Mouse (Mus musculus) heart, adult 11 months (tissue): ENCODE measurements around the gene Trappc6a.
"Not testable (repeated sequence)": the region's sequence is repeated elsewhere in the genome, so short reads cannot be mapped to it uniquely, and the experiment has no call there.

Experiments used
- DNase-seq: peaks from one replicate; pipeline ENCODE4 v3.0.0; 2022

The Trappc6a gene

DNA sequence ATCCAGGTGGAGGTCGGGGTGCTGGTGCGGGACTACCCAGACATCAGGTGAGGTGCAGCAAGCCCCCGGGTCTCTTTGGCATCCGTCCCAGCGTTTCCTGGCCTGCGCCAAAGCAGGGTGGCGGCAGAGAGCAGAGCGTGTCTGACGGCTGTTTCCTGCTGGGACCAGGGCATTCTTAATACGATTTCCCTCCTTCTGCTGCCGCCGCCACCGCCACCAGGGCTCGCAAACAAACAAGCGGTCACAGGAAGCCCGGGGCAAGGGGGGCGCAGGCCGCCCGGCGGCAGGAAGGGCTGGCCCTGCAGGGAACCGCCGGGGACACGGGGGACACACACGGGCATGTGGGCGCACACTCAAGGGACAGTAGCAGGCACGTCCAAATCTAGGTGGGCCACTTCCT lies 16.5 kb upstream of the Trappc6a start:
- peak; percentile 97 for DNase-seq

DNA sequence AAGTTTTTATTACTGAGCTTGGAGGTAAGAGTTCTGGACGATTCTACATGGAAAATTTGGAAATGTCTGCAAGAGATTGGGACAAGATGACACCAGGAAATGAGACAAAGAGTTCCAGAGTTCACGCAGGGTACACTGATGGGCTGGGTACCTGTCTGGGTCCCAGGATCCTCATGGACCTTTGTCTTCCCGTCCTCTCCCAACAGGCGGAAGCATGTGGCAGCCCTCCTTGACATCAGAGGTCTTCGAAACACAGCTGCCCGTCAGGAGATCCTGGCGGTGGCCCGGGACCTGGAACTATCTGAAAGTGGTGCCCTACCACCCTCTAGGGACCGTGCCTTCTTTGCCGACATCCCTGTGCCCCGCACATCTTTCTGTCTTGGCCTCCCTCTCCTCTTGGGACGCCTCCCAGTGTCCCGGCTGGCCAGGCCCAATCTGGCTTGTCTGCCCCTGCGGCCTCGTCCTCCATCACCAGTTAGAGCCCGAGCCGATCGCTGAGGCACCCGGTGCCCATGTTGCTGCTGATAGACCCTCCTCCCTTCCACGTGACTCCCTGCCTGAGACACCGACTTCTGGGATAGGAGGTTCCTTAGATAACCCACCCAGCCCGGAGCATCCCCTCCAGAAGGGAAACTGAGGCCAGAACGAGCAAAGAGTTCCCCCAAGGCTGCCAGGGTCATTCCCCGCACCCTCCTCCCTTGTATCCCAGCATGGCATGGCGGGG lies 13.3 kb upstream of the Trappc6a start:
- peak; percentile 89 for DNase-seq

DNA sequence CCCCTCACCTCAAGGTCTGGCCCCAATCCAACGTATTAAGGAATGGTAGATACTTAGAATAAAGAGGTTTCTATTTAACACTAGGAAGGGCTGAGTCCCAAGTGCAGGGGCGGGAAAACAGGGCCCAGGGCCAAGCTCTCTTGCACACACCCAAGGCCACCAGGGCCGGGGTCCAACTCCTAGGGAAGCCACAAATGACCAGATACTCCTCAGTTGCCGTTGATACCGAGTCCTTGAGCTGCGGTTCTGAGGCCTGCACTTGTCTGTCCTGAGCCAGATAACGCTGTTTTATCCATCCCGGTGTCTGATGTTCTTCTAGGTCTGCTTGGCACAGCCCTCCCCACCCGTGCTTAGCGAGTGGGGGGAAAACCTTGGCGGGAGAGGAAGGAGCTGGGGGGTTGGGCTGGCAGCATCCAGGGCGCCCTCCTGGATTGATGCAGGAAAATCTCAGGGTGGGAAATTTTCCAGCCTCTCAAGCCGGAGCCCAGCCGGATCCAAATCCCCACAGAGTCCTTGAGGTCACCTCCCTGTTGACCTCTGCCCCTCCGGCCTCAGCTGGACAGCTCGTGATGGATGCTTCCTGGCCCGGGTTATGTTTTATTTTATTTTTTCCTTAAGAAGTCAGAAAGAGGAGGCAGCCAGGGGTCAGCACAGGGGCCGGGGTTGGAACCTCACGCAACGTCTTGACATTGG lies 12.5 kb upstream of the Trappc6a start:
- peak; percentile 93 for DNase-seq

DNA sequence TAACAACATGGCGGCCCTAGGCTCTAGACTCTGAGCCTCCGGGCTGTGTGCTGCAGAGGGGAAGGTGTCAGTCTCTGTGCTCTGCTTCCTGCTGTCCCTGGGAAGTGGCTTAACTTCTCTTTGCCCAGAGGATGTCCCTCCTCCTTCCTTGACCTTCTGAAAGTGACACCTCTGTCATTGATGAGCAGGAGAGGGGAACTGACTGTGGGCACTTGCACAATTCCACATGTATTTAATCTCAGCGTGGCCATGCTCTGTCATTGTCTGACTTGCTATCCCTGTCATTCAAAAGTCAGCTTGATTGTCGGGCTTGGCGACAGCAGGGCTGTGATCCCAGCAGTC lies 12.0 kb upstream of the Trappc6a start:
- peak; percentile 74 for DNase-seq

DNA sequence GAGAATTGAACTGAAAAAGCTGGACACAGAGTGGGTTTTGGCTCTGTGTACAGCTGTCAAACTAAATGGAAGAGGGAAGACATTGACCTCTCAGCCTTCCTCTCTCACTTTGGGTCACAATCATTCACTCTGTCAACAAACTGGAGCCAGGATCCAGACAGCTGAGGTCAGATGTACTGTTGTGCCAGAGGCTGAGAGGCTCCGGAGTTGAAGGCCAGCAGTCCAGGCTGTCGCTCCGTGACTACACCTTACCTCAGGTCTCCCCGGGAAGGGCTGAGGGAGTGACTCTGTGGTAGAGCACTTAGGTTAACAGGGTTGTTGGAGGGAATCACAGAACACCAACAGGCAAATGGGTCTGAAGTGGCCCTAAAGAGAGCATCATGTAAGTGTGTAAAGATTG lies 9.9 kb upstream of the Trappc6a start:
- DNase-seq = peak; percentile 71

DNA sequence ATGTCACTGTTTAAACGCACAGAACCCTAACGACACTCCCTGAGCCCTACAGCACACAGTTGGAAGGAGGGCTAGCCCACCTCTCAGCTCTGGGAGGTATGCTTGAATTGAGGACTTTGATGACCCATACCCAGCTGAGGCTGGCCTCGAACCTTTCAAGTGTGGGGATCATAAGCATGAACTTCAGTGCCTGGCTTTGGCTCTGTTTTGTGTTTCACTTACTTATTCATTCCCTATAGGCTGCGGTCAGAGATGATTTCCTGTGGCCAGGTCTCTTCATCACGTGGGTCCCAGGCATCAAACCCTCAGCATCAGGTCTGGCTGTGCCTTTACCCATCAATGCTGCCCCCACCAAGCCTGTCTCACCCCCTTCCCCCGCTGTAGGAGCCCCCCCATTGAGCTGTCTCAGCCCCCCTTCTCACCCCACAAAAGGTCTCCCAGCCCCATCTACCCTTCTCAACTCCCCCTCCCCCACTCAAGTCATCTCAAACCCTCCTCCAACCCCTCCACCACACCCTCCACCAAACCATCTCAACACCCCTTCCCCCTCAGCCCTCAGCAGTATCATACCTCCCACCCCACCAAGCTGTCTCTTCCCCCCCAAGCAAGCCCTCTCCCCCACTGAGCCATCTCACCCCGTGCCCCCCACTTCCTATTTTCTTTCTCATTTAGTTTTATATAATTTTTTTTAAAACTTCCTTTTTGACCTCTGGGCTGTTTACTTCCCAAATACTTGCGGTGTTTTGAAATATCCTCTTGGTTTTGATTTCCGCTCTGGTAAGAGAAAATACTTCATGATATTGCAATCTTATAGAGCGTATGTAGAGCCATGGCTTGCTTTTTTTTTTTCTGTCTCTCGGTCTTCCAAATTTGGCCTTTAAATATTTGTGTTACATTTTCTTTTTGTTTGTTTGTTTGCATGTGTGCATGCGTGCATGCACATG lies 7.5 kb upstream of the Trappc6a start:
- peak; percentile 85 for DNase-seq

DNA sequence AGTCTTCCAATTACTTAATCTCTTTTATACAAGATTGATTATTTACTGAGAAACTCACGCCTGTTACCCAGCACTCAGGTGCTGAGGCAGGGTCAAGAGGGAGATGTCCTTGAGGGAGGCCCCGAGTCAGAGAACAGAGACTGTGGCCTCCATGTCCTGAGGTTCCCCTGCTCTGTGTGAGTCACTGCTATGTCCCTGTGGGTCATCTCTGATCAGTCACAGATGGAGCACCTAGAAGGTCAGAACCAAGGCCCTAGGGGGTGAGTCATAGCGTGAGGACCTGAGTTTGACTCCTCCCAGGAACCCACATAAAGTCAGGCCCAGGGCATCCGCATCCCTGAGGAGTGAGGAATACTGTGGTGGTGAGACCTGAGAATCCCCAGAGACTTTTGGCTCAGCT lies 6.5 kb upstream of the Trappc6a start:
- peak; percentile 85 for DNase-seq

DNA sequence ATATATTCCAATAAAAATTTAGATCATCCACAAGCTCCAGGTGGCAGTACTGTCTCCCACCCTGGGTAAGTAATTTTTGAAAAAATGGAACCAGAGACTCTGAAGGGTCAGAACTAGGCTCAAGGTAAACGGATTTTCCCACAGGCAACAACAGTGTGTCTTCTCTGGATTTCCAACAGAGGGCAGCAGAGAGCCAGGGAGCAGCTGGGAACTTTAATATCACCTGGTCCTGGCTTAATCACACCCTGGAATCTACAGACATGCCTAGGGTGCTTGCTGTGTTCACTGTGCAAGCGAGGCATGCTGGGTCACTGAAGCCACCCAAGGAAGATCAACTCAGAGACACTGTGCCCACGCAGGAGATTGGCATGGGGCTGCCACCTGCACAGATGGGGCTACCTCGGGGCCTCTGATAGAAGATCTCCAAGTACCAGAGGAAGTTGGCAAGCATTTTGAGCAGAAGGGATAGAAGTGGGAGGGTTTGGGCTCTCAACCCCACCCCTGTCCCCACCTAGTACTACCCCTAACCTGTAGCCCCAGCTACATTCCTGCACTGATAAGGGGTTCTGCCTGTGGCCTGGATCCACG lies 4.6 kb upstream of the Trappc6a start:
- DNase-seq = peak; percentile 91

DNA sequence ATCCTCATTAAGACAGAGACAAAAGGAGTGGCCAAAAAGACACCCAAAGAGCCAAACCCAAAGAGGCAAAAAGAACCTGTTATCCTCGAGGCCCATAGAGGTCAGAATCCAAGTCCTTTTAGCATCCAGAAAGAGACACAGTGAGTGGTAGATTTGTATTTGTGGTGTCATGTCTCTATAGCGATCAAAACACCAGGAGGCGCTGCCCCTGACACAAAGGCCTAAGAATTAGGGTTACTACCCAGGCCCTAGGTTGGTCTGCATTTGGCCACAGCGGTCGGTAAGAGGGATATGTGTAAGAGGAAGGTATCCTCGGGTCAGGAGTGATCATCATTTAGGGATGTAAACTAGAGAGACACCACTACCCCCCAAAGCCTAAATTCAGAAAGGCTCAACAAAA lies 1.9 kb upstream of the Trappc6a start:
- DNase-seq = no peak

DNA sequence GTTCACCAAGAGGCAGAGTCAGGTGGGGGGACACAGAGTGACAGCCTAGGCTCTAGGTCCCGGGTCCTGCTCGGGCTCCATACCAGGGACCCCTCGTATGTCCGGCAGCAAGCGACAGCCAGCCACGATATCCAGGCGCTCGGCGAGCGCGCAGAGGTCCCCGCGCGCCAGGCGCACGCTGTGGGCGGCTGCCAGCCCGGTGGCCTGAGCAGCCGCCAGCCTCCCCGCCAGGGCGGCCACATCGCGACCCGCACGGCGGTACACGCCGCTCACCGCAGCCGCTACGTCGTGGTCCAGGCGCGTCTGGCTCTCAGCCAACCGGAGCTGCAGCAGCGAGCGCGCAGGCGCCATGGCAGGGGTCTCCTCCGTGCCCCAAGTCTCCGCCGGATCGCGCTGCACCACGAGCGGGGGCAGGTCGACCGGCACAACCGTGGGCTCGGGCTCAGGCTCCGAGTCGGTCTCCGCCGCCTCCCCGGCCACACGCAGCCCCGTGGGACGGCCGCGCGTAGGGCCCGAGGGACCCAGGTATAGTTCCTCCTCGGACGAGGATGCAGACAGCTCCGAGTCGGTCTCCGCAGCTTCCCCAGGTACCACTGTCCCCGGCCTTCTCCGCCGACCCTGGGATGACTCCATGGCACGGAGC lies 1.1 kb upstream of the Trappc6a start:
- peak; percentile 95 for DNase-seq

DNA sequence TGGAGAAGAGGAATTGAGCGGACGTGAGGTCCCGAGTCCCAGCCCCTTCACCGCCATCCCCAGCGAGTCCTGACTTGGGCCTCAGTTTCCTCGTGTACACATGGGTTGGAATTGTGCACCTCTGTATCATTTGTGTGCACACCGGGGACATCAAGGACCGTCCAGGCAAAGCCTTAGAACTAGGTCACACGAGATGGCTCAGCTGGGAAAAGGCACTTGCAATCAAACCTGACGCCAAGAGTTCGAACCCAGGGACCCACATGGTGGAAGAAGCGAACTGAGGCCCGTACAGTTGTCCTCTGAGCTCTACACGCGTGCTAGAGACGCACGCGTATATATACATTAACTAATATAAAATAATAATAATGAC lies 598 bp upstream of the Trappc6a start:
- no peak for DNase-seq

DNA sequence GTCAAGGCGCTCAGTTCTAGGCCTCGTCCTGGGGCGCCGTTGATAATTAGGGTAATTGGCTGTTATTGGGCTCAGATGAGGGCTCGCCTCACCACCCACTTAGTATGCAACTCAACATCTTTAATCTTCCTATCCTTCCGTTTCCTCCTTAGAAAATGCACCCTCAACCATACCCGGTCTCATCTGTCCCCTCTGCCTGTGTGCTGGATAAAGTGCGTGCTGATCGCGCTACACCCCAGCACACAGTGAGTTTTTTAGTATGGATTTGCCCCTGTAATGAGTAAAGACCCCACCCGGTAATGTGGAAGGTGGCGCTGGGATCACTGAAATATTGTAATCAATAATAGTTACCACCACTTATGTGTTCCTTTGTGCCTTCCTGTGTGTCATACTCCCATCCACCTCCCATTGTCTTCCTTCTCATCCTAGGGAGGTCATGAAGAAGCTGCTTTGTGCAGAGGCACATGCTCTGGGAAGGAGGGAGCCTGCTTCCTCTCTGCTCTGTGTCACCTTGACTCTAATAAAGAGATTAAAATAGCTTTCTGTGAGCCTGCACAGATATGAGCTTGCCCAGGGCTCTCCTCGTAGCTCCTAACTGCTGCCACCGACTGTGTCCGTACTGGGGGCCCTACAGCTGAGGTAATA lies 851 bp downstream of the Trappc6a start:
- DNase-seq = peak; percentile 91

DNA sequence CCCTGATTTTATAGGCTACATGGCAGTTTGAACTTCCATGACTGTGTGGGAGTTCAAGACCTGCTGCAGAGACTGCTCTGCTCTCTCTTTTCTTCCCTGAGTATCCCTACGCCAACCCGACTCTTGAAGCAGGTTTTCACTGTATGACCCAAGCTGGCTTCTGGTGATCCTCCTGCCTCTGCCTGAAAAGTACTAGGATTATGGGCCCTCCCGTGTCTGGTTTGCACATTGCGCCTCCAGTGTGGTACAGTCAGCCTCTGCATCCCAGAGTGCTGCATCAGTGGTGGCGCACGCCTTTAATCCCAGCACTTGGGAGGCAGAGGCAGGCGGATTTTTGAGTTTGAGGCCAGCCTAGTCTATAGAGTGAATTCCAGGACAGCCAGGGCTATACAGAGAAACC lies 1.6 kb downstream of the Trappc6a start:
- DNase-seq = no peak

DNA sequence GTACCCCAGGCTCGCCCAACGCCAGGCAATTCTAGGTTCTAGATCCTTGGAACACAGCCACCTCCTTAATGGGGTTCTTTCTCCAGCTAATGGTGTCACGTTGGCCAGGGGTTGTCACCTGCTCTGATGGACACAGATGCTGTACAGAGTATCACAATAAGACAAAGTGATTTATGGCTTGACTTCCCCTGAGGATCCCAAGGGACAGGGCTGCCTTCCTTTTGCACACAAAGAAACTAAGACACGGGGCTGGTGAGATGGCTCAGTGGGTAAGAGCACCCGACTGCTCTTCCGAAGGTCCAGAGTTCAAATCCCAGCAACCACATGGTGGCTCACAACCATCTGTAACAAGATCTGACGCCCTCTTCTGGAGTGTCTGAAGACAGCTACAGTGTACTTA lies 3.7 kb downstream of the Trappc6a start:
- not testable (repeated sequence) for DNase-seq

DNA sequence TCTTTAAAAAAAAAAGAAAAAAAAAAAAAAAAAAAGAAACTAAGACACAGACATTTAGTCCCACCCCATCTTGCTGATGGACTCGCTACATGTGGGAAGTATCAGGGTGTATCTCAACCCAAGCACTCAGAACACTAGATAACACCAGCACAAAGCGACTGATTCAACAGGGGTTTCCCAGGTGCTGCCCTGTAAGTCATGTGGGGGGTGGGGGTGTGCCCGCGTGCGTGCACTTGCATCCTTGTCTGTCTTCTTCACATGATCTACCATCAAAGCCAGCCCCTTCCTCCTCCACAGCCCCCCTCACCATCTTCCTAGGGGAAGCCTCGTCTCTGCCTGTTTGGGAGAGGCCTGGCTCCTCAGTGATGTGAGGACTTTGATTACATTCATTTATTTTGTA lies 4.2 kb downstream of the Trappc6a start:
- DNase-seq = no peak

DNA sequence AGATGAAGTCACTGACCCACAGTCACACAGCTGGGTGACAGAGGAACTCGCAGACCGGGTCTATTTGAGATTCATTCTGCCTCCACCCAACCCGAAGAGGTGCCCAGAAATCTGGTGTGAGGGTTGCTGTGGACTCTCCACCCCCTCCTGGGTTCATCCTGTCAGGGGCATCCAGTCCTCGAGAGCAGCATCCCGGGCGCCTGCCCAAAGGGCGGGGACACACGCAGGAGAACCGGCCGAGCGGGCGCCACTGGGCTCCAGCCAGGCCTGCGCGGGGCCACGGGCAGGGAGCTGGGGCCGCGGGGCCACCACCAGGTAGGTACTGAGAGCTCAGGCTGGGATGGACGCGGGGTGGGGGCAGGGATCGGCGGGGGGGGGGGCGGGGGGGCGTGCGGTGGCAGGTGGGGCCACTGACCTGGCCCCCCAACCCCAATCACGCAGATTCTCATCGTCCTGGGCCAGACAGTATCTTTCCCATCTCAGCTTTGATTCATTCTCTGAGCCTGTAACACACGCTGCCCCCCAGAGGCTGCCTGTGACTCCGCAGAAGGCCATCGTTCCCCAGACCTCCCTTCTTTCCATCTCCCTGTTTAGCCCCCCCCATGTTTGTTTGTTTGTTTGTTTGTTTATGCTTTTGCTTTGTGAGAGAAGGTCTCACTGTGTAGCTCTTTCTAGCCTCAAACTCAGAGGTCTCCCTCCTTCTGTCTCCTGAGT lies 9.6 kb downstream of the Trappc6a start, which contains the start of gene Nkpd1:
Gene Nkpd1 (plus strand): TSS at position 187 of the 714 bp plus-strand sequence.
- no peak for DNase-seq

DNA sequence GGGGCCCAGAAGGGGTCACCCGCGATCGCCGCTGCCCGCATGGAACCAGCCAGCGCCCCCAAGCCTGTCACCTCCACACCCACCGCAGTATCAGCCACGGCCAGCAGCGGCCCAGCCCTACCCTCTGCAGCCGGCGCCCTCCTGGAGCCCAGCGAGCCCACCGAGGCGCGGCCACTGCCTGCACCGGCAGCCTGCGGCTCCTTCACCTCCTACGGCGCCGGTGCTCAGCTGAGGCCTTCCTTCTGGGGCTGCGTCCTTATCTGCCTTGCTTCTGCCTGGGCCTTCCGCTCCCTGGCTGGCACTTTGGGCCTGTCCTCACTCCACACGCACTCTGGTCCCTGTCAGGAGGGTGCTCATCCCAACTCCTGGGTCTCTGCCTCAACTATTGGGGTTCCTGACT lies 11.8 kb downstream of the Trappc6a start:
- DNase-seq = no peak

DNA sequence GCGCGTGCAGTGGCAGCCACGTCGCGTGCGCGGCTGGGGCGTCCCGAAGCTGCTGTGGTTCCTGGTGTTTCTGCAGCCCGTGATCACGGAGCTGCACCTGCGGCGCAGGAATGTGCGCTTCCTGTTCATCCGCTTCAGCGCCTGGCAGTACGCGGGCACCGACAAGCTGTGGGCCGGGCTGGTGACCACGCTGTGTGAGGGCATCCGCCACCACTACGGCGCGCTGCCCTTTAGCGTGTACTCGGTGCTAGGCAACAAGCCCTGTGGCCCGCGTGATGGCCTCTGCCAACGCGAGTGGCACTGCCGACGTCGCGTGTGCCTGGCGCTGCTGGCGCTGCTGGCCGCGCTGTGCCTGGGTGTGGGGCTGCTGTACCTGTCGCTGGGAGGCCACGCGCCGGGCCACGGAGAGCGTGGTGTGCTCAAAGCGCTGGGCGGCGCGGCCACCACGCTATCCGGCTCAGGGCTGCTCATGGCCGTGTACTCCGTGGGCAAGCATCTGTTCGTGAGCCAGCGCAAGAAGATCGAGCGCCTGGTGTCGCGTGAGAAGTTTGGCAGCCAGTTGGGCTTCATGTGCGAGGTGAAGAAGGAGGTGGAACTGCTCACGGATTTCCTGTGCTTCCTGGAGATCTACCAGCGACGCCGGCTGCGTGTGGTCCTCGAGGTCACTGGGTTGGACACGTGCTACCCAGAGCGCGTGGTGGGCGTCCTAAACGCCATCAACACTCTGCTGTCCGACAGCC lies 15.0 kb downstream of the Trappc6a start:
- DNase-seq = no peak

DNA sequence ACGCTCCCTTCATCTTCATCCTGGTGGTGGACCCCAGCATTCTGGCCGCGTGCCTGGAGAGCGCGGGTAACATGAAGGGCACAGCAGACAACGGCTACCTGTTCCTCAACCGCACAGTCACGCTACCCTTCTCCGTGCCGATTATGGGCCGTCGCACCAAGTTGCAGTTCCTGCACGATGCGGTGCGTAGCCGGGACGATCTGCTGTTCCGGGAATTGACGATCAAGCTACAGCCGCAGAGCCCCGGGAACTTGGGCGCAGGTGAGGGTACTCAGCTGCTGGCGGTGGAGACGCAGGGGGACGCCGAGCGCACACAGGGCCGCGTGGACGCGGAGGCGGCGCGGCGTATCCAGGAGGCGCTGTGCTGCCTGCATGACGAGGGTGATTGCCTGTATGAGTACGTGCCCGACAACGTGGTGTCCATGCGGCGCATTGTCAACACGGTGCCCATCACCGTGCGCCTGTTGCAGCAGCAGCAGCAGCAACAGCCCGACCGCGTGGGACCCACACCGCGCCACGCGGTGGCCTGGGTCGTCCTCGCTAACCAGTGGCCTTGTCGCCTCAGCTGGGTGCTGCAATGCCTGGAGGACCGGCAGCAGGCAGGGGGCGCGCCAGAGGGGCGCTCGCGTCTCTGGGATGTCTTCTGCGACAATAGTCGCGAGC lies 15.7 kb downstream of the Trappc6a start:
- peak; percentile 93 for DNase-seq

DNA sequence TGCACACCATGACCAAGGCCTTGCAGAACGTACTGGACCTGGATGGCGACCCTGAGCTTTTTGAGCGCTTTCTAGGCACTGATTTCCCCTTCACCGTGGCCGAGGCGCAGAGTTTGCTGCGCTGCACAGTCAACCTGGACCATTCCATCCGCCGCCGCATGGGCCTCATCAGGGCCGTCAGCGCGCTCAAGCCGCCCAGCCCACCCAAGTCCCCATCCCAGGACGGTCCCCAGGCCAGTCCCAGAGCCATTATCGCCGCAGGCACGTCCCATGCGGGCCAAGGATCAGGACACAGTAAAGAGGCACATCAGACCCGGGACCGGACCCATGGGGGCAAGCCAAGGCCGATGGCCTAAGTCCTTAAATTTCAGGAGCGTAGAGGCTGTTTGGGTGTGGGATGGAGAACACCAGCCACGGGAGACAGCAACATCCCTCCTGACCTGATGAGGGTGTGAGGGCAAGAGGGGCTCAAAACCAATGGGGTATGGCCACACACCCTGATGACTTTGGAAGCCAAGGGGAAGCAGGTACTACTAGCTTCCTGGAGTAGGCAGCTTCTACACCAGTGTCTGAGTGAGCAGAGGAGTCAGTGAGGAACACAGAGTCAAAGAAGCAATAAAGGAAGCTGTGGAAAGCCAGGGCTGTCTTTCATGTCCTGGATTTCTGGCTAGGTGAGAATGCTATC lies 16.4 kb downstream of the Trappc6a start:
- DNase-seq = no peak
